Mouse (Mus musculus): ENCODE results near the gene Umps.

Umps gene

GRCm38 (mm10) chr16:33966538-33967282, at the start of gene Umps:
TSS of gene Umps (minus strand) at chr16:33967038.
- DNase-seq: peak; percentile 80 to 90

DNA sequence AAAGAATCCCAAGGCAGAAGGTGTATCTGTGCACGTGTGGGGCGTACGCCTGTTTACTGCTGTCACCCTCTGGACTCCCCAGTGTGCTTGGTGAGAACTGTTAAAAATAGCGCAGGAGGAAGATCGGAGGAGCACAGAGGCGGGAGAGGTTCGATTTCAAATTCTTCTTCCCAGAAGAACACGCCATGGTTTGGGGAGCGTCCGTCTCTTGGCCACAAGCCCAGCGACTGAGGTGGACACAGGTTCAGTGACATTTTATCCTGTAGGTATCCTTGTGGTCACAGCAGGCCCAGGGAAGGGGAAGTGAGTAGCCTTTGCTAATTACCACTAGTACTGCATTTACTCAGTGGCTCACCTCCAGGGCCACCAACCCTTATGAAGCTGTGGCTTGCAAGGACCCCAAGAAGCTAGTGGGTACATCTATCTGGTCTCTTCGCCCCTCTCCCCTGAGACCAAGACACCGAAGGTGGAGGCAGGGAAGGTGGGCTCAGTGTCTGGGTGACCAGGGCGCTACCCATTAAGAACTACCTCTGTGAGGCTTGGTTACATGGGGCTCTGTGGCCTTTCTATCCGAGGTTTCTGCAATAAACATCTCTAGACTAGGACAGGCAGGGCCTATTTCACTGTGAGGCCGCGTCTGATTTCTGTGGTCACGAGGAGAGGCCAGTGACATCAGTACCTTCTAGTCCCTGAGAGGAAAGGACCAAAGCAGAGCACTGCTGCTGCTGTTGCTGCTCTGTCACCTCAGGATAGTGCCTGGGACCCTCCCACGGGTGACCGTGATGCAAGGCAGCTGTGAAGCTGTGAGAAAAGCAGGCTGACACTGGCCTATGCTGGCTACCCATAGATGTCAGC, 45.4 kb upstream of the Umps start:
- DNase-seq: no peak

DNA sequence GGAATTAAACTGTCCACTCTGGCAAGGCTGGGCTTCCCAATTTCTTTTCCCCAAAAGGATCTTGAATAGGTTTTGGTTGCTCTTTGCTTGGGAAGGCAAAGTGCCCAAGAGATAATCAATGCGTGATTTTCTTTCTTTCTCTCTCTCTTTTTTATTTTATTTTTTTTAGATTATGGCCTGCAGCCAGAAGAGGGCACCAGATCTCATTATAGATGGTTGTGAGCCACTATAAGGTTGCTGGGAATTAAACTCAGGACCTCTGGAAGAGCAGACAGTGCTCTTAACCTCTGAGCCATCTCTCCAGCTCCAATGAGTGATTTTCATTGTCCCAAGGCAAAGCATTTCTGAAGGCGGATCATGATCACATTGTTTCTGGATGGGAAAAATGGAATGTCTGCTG, 42.7 kb upstream of the Umps start:
- DNase-seq: no peak

DNA sequence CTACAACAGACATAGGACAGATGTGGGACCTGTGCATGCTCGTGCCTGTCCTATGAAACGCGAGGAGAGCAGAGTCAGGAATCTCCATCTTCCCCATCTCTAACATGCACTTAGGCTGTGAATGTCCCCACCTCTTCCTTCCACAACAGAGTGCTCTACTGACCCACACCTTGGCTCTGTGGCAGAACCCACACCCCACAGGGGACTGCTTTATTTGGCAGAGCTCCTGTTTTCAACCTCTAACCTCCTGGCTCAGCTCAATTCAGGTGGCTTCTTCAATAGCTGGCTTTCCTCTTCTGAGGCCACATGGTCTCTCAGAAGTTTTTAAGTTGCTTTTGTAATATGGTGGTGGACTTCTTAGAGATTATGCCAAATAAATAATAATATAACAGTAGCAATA, 39.1 kb upstream of the Umps start:
- no peak for DNase-seq

- DNase-seq: peak in 1 of 2 experiments; percentile 38
These were observed 37.3 kb upstream of the Umps start for GRCm38 (mm10) chr16:34004128-34004578.

DNA sequence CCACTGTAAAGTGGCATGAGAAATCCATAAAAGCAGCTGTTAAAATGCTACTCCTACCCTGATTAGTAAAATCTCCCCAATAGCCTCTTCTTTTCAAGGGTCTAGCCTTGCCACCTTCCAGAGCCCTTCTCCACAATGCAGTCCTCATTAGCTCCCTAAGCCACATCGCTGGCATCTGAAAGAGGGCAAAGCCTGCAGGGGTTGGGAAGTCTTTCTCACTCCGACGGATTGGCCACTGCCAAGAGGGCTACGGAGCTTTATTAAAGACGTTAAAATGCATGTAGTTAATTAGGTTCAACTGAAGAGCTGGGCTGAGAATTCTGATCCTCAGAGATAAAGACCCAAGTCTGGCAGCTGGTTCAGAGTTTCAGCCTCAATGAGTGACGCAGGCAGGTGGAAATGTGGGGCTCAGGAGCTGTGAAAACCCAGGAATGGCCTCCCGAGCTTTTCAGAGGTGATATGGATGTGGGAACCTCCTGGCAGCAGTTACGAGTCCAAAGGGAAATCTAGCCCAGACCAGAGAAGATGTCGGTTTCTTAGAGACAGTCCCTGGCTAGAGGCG, 36.8 kb upstream of the Umps start:
- DNase-seq: no peak

GRCm38 (mm10) chr16:34000715-34001114, 33.9 kb upstream of the Umps start:
- no peak for DNase-seq

- peak; percentile 61 to 79 for DNase-seq
These were observed 32.5 kb upstream of the Umps start for GRCm38 (mm10) chr16:33999388-33999787.

GRCm38 (mm10) chr16:33998011-33998410, 31.2 kb upstream of the Umps start:
- no peak for DNase-seq

DNA sequence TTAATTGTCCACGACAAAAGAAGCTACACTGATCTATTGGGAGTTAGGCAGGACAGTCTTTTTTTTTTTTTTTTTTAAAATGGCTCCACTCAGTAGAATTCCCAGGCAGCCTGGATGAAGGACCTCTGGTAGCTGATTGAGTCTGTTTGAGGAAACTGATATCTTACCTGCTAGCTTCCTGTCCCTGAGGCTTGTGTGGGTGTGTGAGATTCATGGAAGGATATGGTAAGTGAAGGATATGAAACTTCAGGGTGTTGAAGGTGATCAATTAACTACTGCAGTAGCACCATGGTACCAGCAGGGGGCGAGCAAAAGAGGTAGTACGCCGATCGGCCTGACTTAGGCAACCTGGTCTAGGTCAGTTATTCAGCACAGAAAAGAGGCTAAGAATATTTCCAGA, 29.2 kb upstream of the Umps start:
- peak; percentile 71 to 84 for DNase-seq

DNA sequence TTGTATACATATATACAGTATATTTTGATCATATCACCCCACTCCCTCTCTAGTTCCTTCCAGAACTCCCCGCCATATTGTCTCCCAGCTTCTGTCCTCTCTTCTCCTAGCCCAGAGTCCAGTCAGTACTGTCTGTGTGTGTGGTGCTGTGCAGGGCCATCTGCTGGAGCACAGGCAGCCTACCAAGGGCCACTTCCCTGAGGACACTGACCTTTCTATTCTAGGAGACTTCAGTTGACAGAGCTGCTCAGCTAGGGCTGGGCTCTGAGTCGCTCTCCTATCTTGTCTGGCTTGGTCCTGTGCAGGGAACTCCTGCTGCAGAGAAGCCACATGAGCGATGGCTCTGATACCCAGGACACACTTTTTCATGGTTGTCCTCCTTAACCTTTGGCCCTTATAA, 28.7 kb upstream of the Umps start:
- DNase-seq: no peak

DNA sequence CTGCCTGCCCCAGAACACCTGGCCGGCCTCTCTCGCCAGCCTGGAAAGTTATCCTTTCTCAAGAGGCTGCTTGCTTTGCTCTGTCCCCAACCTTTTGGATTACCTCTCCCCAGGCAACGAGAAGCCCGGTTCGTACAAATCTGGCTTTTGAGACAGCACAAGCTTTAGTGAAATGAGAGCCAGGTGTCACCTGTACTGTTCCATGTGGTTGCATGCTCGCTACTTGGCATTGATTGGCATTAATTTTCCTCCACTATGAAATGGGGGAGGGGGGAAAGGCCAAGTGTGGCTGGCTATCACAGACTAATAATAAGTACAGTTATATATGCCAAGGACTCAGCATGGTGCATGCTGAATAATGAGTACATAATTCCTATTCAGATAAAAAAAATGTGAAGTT, 27.5 kb upstream of the Umps start:
- DNase-seq: no peak

- no peak for DNase-seq
These were observed 23.9 kb upstream of the Umps start for GRCm38 (mm10) chr16:33990712-33991111.

GRCm38 (mm10) chr16:33989106-33989505, 22.3 kb upstream of the Umps start:
- peak in 1 of 2 experiments; percentile 18 for DNase-seq

- DNase-seq: peak; percentile 62 to 84
These were observed 21.6 kb upstream of the Umps start for GRCm38 (mm10) chr16:33988358-33989012.

GRCm38 (mm10) chr16:33986993-33987392, 20.2 kb upstream of the Umps start:
- no peak for DNase-seq

DNA sequence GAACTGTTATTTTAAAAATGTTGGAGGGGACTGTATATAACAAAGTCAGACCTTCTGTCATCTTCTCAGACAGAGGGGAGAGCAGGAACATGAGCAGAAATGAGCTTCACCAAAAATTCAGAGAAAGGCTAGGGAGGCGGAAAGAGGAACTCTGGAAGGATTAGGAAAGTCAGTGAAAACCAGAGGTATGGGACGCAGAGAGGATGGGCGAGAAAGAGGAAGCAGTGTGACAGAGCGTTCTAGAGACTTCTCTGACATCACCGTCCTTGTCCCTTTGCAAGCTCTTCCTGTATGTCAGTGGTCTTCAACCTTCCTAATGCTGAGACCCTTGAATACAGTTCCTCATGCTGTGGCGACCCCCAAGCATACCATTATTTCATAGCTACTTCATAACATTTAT, 18.5 kb upstream of the Umps start:
- no peak for DNase-seq

GRCm38 (mm10) chr16:33983712-33984111, 16.9 kb upstream of the Umps start:
- no peak for DNase-seq

GRCm38 (mm10) chr16:33979855-33980254, 13.0 kb upstream of the Umps start:
- DNase-seq: no peak

- DNase-seq: no peak
These were observed 424 bp upstream of the Umps start for GRCm38 (mm10) chr16:33967283-33967640.

- peak; percentile 40 to 44 for DNase-seq
These were observed 830 bp downstream of the Umps start for GRCm38 (mm10) chr16:33965878-33966537.

- DNase-seq: peak; percentile 59 to 71
These were observed 3.3 kb downstream of the Umps start for GRCm38 (mm10) chr16:33963509-33963908.

GRCm38 (mm10) chr16:33954793-33955192, 12.0 kb downstream of the Umps start:
- DNase-seq: no peak
